Mouse (Mus musculus) gonadal fat pad, adult 2 months (tissue): Measurements from ENCODE around the gene Dock6. TPM values are rescaled to one million over a fixed set of nuclear protein-coding genes. Genes with fewer than 3 reads are reported as not detected.
"Not testable (repeated sequence)": the region's sequence is repeated elsewhere in the genome, so short reads cannot be mapped to it uniquely, and the experiment has no call there.

Source experiments
- DNase-seq: peaks from one replicate; pipeline ENCODE4 v3.0.0-alpha.2; 2012; ENCODE audit warnings: low read depth
- polyA plus RNA-seq: library from polyadenylated mRNA; depleted of rRNA; stranded (reverse); fragments of >200 nt; gene quantifications from 2 replicates; pipeline ENCODE4 v1.2.3, GENCODE M21; 2012; rRNA removed

The Dock6 gene
- 76.2 and 76.8 TPM in 2 replicates for polyA plus RNA-seq

DNA sequence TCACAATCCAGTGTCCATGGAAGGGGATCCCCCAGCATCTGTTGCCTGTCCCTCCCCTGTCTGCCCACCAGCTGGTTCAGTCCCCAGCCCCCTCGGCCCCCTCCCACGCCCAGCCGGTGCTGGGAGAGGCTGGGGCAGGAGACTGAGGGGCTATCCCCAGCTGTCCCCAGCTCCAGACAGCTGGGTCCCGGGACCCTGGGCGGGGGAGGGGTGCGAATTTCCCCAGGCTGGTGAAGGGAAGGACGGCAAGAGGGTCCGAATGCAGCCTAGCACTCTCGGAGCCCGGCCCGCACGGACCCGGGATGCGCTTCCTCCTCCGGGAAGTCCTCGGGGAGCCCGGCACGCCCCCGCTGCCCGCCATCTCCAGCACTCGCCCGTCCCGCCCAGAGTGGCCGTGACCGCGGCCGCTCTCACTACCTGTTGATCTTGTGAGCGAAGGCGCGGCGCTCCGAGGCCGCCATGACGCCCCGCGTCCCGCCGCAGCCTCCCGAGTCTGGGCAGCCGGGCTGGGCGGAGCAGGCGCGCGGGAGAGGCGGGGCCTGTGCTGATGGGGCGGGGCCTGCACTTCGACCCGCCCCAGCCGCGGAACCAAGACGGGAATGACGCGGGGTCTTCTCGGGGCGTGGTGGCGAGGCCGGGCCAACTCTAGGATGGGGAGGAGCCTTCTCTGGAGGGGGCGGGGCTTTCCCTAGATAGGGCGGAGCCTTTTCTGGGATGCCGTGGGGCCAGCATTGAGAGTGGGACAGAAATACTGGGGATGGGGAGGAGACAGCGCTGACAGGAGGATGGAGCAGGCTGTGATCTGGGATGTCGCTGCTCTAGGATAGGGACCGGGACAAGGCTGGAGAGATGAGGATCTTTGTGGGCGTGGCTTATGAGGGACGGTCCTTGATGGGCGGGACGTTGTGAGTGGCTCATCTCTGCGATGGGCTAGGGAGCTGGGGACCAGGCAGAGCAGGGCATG, at the start of gene Dock6:
Gene Dock6, minus strand, starts transcription at position 508 of the 964 bp plus-strand sequence.
- no peak for DNase-seq

DNA sequence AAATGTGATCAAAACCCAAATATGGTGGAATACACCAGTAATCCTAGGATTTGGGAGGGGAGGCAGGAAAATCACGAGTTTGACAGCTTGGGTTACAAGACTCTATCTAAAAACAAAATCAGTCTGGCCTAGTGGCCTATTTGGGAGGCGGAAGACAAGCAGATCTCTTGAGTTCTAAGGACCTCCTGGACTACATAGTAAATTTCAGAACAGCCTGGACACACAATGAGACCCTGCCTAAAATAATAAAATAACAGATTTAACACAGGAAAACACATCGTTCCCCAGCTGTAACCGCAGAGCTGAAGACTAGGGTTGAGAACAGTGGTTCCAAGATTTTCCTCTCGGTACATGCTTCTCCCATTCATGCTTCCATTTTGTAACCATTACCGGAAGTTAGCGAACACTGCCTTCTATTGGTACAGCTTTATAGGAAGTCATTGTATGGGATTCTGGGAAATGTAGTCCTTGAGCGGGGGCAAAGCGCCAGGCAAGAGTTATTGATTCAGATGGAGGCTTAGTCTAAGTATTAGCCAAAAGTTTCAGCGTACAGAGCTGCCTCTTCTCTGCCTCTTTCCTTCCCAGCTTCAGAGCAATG, 48.9 kb upstream of the Dock6 start:
- no peak for DNase-seq

DNA sequence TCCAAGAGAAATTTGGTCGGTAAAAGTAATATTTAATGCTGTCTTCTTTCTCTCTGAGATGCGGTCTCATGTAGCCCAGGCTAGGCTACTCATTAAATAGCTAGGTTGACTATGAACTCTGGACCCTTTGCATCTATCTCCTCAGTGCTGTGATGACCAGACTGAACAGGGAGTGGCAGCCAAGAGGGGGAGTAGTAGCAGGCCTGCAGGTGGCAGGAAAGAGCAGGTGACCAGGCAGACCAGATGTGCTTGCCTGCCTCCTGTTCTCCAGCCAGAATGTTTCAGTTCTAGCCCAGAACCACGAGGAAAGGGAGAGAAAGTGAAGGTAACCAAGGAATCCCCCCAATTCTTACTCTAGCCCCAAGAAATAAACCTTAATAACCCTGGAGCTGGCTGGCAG, 36.8 kb upstream of the Dock6 start:
- DNase-seq = no peak

DNA sequence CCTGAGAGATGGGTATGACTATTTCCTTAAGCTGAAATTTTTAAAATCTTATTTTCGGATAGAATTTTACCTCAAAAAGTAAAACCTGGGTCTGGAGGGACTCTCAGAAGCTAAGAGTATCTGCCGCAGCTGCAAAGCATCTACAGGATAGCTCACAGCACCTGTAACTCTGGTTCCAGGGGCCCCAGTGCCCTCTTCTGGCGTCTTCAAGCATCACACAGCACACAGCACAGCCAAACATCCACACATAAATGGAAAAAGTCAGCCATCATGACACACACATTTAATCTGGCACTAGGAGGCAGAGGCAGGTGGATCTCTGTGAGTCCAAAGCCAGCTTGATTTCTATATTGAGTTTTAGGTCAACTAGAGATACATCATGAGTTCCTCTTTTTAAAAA, 24.2 kb upstream of the Dock6 start:
- no peak for DNase-seq

DNA sequence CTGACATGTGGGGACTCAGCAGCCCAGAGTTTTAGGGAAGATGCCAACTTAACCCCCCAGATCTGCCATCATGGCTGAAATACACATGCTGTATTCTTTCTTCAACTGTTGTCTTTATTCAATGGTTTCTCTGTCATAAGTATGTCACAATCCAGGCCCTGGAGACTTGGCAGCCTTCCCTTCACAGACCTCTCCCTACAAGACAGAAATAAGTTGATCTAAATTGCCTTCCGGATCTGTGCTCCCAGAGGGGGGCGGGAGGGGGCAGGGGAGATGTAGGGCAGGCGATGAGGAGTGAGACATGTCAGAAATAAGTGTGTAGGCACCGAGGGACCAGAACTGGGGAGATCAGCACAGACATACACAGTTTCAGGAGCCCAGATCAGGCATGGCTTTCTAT, 19.8 kb upstream of the Dock6 start:
- DNase-seq = no peak

DNA sequence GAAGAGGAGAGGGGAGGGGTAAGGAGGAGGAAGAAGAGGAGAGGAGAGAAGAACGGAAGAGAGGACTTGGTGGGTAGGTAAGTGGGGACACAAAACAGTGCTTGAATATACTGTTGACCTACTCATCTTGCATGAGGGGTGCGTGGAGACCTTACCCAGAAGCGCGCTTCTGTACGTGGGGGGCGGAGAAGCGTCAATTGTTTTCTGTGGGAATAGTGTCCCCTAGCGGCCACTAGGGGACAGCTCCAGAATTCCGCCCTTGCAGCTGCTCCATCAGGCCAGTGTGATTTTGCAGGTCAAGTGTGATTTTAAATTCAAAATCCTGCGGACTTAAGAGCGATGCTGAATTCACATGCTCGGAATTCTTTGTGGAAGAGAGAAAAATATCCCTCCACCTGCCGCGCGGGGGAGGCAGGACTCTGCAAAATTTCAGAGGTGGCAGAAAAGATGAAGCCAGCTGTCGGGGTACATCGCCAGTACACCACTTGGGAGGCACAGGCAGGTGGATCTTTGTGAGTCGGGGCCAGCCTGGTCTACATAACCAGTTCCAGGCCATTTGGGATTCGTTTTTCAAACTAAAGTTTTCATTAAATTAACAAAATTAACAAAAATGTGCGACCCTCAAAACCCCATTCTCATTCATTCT, 18.6 kb upstream of the Dock6 start:
- DNase-seq = no peak

DNA sequence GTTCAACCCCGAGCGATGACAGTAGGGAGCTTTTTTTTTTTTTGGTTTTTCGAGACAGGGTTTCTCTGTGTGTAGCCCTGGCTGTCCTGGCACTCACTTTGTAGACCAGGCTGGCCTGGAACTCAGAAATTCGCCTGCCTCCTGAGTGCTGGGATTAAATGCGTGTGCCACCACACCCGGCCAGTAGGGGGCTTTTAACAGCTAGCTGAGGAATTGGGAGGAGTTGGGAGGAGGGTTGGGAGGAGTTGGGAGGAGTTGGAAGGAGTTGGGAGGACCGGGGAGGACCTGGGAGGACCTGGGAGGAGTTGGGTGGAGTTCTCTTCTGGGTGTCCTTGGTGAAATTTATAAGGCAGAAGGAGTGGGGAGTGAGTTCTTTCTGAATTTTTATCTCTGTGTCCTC, 16.9 kb upstream of the Dock6 start:
- not testable (repeated sequence) for DNase-seq

DNA sequence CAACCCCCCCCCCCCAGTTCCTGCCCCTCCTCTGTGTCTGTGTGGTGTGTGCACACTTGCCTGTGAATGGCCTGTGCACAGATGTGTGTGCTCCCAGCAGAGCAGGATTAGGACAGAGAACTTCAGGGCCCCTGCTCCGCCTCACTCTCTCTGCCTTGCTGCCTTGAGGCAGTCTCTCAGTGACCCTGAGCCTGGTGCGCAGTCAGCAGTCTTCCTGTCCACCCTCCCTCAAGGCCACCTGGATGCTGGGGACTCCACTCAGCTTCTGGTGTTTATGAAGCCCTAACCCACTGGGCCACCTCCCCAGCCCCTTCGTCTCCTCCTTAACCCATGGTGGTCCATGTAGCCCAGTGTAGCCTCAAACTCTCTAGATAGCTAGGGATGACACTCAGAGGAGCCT, 15.3 kb upstream of the Dock6 start:
- no peak for DNase-seq

DNA sequence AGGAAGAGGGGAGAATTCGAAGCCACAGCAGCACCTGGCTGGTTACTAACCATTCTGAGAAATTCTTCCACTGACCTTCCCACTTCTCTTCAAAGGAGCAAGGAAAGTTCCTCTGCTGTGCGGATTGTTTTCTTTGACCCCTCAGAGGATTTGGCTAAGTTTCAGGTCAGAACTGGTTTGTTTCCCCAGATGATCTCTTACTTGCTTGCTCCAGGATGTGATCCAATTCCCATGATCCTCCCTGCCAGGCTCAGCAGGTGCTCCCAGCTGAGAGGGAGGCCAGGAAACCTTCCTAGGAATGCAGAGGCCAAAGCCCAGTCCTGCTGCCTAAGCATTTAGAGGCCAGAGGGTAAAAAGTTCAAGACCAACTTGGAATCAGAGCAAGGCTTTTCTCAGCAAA, 14.2 kb upstream of the Dock6 start:
- DNase-seq = no peak

DNA sequence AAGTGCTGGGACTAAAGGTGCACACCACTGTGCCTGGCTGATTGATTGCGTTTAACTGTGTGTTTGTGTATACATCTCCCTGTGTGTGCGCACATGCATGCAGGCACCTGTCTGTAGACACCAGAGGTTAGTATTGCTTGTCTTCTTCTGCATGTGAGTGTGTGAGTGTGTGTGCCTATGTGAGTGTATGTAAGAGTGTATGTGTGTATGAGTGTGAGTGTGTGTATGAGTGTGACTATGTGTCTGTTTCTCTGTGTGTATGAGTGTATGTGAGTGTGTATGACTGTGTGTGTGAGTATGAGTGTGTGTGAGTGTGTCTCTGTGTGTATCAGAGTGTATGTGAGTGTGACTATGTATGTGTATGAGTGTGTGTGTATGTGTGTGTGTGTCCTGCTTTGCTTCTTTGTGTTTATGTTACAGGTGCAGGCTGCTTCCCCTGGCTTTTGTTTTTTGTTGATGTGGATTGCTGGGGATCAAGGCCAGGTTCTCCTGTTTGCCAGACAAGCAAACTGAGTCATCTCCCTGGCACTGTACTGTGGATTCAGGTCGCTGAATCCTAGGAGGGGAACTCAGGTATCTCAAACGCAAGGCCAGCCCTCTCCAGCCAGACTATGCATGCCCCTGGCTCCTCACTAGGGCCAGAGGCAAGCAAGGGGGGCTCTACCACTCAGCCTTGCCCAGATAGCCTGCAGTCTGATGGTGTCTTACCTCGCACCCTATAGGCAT, 13.4 kb upstream of the Dock6 start:
- DNase-seq = no peak

DNA sequence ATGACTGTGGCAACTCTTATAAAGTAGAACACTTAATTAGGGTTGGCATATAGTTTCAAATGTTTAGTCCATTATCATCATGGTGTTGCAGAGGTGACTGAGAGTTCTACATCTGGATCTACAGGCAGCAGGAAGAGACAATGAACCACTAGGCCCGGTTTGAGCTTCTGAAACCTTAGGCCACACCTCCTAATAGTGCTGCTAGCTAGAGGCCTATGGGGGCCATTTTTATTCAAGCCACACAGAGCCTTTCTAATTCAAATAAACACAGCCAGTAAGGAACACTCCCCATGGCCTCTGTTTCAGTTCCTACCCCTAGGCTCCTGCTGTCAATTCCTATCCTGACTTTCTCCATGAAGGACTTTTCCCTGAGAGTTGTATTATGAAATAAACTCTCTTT, 9.7 kb upstream of the Dock6 start:
- no peak for DNase-seq

DNA sequence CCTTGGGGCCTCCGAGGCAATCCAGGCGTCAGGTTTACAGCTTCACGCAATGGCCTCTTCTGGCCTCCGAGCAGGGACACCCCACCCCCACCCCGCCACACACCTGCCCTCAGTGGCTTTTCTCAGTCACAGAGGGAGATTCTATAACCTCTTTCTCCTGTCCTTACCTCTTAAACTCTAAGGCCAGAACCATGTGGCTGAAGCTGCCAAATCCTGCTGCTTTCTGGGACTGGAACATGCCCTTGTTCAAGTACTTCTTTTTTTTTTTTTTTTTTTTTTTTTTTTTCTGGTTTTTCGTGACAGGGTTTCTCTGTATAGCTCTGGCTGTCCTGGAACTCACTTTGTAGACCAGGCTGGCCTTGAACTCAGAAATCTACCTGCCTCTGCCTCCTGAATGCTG, 7.9 kb upstream of the Dock6 start:
- DNase-seq = not testable (repeated sequence)

DNA sequence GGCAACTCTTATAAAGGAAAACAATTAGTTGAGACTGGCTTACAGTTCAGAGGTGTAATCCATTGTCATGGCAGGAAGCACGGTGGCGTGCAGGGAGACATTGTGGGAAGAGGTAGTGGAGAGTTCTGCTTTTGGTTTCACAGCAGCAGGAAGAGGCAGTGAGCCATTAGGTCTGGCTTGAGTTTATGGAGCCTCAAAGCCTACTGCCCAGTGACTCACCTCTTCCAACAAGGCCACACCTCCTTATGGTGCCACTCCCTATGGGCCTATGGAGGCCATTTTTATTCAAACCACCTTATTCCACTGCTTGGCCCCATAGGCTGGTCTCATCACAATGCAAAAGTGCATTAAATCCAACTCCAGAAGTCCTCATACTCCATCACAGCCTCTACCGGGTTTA, 7.2 kb upstream of the Dock6 start:
- no peak for DNase-seq

DNA sequence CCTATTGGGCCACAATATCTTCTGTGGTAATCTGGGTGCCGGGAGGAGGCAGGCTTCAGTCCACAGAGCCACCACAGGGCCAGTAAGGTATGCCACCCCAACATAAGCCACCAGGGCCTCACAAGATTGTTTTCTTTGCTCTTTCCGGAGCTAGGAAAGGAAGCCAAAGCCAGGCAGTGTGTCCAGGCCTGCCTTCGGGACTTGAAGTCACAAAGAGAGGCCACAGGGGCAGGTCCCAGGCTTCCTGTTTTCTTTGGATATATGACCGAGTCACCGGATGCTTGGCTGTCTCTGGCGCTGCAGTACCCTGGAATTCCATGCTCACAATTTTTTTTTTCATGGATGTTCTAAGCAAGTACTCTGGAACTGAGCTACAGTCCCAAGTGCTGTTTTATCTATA, 5.6 kb upstream of the Dock6 start:
- DNase-seq = no peak

DNA sequence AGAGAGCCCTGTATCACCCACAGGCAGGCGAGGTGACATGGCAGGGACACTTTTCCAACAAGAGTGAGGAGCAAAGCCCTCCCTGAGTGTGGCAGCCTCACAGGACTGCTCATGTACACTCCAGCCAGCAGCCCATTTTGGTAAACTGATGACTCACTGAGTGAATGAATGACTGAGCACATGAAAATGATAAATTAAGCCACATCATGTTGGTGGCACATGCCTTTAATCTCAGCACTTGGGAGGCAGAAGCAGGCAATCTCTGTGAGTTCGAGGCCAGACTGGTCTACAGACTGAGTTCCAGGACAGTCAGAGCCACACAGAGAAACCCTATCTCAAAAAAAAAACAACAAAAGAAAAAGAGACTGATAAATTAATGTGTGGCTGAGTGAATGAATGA, 5.1 kb upstream of the Dock6 start:
- DNase-seq = no peak

DNA sequence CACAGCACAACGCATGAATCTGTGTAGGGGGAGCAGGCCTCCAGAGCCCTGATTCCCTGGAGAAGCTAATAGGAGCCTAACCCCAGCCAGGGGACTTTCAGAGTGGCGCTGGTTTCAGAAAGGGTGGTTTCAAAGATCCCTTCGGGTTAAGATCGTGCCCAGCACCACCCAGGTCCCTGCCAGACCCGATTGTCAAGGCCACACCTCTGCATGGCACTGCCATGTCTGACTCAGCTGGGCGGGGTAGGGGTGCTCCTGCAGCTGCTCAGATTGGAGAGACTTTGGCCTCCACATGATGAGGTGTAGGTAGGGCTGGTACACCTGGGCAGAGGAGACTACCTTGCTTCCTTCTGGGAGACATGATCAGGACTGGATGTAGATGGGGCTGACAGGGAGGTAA, 2.5 kb upstream of the Dock6 start:
- no peak for DNase-seq

DNA sequence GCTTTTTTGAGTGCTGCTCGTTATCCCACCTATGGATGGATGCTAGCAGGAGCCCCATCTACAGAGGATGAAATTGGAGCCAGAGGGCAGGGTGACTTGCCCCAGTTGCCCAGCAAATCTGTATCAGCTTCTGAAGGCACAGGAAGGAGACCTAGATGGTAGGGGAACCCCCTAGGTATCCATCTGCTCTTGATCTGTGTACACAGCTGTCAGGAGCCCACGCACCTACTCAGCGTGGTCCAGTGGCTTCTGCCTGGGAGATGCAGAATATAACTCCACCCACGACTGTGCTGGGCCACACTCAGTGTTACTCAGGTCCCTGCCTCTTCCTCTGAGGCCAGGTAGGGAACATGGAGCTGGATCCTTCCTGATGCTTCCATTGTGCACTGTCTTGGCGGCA, 1.5 kb upstream of the Dock6 start:
- no peak for DNase-seq

DNA sequence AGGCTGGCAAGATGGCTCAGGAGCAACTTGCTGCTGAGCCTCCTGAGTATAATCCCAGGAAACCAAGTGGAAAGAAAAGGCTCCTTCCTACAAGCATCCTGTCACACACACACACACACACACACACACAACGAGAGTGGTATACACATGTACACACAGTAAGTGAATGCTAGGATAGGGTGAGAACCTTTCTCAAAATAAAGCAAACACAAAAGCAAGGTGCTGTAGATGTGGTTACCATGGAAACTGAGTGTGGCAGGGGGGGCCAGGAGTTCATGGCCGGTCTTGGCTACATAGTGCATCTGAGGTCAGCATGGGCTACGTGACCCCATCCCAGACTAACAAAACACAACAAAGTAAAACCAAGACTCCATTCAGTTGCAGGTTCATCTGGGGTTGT, 1.4 kb downstream of the Dock6 start:
- DNase-seq = no peak

DNA sequence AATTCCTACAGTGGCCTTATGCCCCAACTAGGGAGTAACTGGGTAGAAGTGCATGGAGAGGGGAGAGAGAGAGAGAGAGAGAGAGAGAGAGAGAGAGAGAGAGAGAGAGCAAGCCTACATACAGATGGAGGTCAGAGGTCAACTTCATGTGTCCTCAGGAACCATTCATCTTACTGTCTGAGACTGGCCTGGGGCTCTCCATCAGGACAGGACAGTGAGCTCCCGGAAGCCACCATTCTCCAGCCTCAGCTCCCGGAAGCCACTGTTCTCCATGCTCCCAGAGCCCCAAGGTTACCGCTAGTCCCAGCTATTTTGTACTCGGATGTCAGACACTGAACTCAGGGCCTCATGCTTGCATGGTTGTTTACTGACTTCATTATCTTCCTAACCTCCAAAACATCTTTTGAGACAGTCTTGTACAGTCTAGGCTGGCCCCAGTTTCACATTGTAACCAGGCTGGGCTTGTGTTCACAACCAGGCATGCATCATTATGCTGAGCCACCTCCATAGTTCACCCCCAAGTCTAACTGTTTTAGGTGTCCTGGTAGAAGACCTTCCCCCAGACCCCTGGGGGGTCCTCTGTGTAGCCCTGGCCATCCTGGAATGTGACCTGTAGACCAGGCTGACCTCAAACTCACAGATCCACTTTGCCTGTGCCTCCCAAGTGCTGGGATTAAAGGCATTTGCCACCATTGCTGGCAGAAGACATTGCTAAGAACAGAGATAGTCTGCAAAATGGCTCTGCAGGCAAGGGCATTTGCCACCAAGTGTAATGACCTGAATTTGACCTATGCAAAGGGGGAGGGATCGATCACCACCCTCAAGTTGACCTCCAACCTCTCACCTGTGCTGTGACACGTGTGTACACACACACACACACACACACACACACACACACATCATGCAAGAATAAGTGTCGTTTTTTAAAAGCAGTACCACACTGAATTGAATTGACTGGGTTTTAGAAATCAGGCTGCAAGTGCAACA, 2.5 kb downstream of the Dock6 start:
- no peak for DNase-seq

DNA sequence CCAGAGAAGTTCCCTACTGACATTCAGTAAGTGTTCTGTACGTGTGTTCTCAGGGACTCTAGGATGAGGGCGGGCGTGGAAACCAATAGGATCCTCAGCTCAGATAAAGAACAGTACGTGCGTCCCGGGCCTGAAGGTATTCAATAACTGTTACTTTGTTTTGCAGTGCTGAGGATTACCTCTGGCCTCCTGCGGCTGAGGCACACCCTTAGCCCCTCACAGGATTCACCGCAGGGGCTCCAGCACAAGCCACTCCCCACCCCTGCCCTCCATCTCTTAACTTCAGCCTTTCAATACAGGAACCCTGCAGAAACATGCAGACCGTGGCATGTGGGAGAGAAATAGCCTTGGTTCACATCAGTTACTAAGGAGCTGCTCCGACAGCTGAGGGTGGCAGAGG, 4.5 kb downstream of the Dock6 start:
- no peak for DNase-seq

DNA sequence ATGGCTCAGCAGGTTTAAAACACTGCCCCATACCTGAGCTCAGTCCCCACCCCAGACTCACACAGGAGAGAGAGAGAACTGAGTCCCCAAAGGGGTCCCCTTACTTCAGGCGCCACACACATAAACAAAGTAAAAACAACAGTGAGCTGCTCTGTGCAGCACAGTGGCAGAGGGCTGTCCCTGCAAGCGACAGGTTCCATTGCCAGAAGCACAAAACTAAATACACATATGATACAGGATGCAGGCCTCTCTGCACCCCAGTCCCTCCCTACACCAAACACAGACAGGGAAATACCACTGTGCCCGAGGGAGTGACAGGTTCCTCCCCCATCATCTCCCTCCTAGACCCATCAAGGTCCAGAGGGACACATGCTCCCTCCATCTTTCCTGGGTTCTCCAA, 5.0 kb downstream of the Dock6 start:
- DNase-seq = no peak
